Mouse (Mus musculus): ENCODE data around the gene Lrpprc. TPM values are rescaled to one million over a fixed set of nuclear protein-coding genes. Genes with fewer than 3 reads are reported as not detected.

The Lrpprc gene
- polyA plus RNA-seq, 1 experiment from 2014 or later: 56.7 TPM

Other genes with a start within 250 kb of the Lrpprc start
- 29.4 and 34.6 TPM in 2 replicates for gene Dync2li1, start 164.3 kb downstream of the Lrpprc start, polyA plus RNA-seq (2016; fragmentation: Nextera tagmentation; extraction: Ambion mirVana)
- gene Abcg8, start 114.5 kb downstream of the Lrpprc start, polyA plus RNA-seq (2016; fragmentation: Nextera tagmentation; extraction: Ambion mirVana): 0.10 and 0.15 TPM in 2 replicates
- gene Abcg5, start 107.8 kb downstream of the Lrpprc start, polyA plus RNA-seq (2016; fragmentation: Nextera tagmentation; extraction: Ambion mirVana): 1.3 and 1.6 TPM in 2 replicates
- 60.6 and 63.2 TPM in 2 replicates for gene Ppm1b, start 166.0 kb upstream of the Lrpprc start, polyA plus RNA-seq (2016; fragmentation: Nextera tagmentation; extraction: Ambion mirVana)
- 0.39 and 0.41 TPM in 2 replicates for gene Slc3a1, start 237.6 kb upstream of the Lrpprc start, polyA plus RNA-seq (2016; fragmentation: Nextera tagmentation; extraction: Ambion mirVana)

Measured in embryonic facial prominence, embryonic 10.5 days (tissue).